Mouse (Mus musculus) kidney, embryonic 14.5 days (tissue): ENCODE results near the gene Pcsk1n. TPM values are rescaled to one million over a fixed set of nuclear protein-coding genes. Genes with fewer than 3 reads are reported as not detected.

Source experiments
- ATAC-seq: fragments of 200-750 bp; cut with Nextera tagmentation; 2 replicates; pipeline ENCODE4 v1.8.0; 2017; ENCODE audit warnings: moderate number of reproducible peaks, mild to moderate bottlenecking, moderate TSS enrichment, moderate library complexity; ENCODE audit not compliant: low FRiP score, low TSS enrichment
- H3K27ac ChIP-seq: fragments of 300-500 bp; sonication (generic); 2 replicates; pipeline ENCODE4 v1.5.1; 2014; ENCODE audit warnings: low read depth, mild to moderate bottlenecking, low read length, moderate library complexity, mixed read lengths
- H3K27me3 ChIP-seq: fragments of 300-500 bp; sonication (generic); 2 replicates; pipeline ENCODE4 v1.6.1; 2014; ENCODE audit warnings: mild to moderate bottlenecking, low read length; ENCODE audit not compliant: control insufficient read depth, insufficient read depth
- H3K36me3 ChIP-seq: fragments of 300-500 bp; sonication (generic); 2 replicates; pipeline ENCODE4 v1.6.1; 2014; ENCODE audit warnings: low read length, mixed read lengths; ENCODE audit not compliant: control insufficient read depth, insufficient read depth
- H3K4me1 ChIP-seq: fragments of 300-500 bp; sonication (generic); 2 replicates; pipeline ENCODE4 v1.6.1; 2014; ENCODE audit warnings: low read length, mixed read lengths; ENCODE audit not compliant: control insufficient read depth, insufficient read depth
- H3K4me2 ChIP-seq: fragments of 300-500 bp; sonication (generic); replicated peaks from 2 replicates; pipeline ENCODE4 v1.6.1; 2014; ENCODE audit warnings: low read depth, mild to moderate bottlenecking, low read length
- H3K4me3 ChIP-seq: fragments of 300-500 bp; sonication (generic); 2 replicates; pipeline ENCODE4 v1.5.1; 2014; ENCODE audit warnings: mild to moderate bottlenecking, low read length
- H3K9ac ChIP-seq: fragments of 300-500 bp; sonication (generic); 2 replicates; pipeline ENCODE4 v1.6.1; 2014; ENCODE audit warnings: low read depth, mild to moderate bottlenecking, low read length, moderate library complexity
- H3K9me3 ChIP-seq: fragments of 300-500 bp; sonication (generic); 2 replicates; pipeline ENCODE4 v1.6.1; 2016; ENCODE audit warnings: low read length; ENCODE audit not compliant: control insufficient read depth
- WGBS: fragments of 180-500 bp; shearing (Covaris S2); extraction: QIAGEN DNeasy Blood & Tissue Kit; methylation state at CpG from one replicate; pipeline ENCODE4 v1.1.7; 2014; 5-methylcytosine and 5-hydroxymethylcytosine counted together
- polyA plus RNA-seq: library from polyadenylated mRNA; unstranded; fragments of >200 nt; fragmentation: Nextera tagmentation; extraction: Ambion mirVana; gene quantifications from 2 replicates; pipeline ENCODE4 v1.2.1, GENCODE M21; 2014

Pcsk1n gene
- polyA plus RNA-seq, 1 experiment from 2014 or later = 0.09 TPM

DNA sequence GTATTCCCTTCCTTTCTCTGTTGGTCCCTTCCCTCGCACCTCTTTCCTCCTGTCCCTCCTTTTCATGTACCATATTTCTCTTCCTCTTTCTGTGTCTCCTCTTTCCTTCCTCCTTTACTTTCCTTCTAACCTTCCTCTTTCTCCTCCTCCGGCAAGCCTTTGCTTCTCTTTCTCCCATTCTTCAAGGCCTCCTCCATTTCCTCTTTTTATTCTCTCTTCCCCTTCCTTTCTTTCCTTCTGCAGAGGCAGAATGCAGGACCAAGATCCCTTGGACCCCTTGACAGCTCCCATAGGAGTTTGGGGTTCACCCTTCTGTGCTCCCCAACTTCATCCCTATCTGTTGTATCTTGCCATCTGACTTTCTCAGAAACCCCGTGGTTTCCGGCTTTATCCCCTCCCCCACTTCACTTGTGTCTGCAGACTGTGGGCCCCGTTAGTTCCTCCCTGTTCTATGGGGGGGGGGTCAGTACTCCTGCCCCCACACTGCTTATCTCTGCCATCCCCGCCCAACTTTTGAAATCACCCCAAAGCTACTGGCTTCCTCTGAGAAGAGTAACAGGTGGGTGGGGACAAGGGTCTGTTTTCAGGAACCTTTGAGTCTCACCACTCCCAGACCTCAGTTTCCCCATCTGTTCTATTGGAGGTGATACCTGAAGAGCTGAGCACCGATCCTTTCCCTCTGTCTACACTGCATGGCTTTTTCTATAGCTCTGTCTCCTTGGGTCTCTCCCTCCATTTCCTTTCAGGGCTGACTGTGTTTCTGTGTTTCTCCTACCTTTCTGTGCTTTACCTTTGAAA, 44.4 kb downstream of the Pcsk1n start:
- H3K9me3 ChIP-seq = no peaks in the 10 kb centered on the region
- no peak for ATAC-seq
- 72% methylated on average over 7 of the region's 7 CpGs for WGBS
- no peak overlapping the region for H3K4me2 ChIP-seq
- no peak overlapping the region for H3K27ac ChIP-seq
- no peak overlapping the region for H3K4me3 ChIP-seq
- H3K4me1 ChIP-seq = no peaks in the 10 kb centered on the region
- no peaks in the 10 kb centered on the region for H3K27me3 ChIP-seq
- no peaks in the 10 kb centered on the region for H3K36me3 ChIP-seq
- H3K9ac ChIP-seq = no peak overlapping the region

DNA sequence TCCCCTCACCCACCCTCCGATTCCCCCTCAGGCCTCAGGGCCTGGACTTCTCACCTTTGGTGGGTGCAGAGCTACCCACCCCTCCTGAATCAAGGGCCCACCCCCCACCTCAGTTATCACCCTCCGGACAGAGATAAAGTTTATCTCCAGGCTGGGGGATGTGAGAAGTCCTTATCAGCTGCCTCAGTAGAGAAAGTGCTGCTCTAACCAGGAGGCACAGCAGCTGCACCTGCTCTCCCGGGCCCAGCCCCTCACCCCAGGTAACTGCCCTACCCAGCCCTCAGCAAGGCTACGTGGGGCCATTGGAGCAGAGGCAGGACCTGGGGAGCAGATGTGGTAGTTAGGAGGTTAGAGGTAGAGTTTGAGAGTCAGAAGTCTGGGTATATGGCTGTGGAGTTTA, 46.5 kb downstream of the Pcsk1n start:
- no peak overlapping the region for H3K4me2 ChIP-seq
- no peaks in the 10 kb centered on the region for H3K36me3 ChIP-seq
- H3K9me3 ChIP-seq = no peaks in the 10 kb centered on the region
- H3K4me1 ChIP-seq = no peaks in the 10 kb centered on the region
- H3K4me3 ChIP-seq = no peak overlapping the region
- no peak overlapping the region for H3K27ac ChIP-seq
- no peaks in the 10 kb centered on the region for H3K27me3 ChIP-seq
- 75% methylated on average over 4 of the region's 4 CpGs for WGBS
- no peak for ATAC-seq
- no peak overlapping the region for H3K9ac ChIP-seq

- Histone ChIP-seq H3K9me3 (no peaks in the 10 kb centered on the region), H3K27me3 (no peaks in the 10 kb centered on the region), H3K4me1 (no peaks in the 10 kb centered on the region), H3K36me3 (no peaks in the 10 kb centered on the region), H3K4me2 (no peak overlapping the region), H3K9ac (no peak overlapping the region), H3K27ac (no peak overlapping the region), H3K4me3 (no peak overlapping the region)
- 78% methylated on average over 8 of the region's 9 CpGs for whole genome bisulfite sequencing
- no peak for ATAC-seq
Measured at GRCm38 (mm10) chrX:7967596-7968201, 48.1 kb downstream of the Pcsk1n start.

DNA sequence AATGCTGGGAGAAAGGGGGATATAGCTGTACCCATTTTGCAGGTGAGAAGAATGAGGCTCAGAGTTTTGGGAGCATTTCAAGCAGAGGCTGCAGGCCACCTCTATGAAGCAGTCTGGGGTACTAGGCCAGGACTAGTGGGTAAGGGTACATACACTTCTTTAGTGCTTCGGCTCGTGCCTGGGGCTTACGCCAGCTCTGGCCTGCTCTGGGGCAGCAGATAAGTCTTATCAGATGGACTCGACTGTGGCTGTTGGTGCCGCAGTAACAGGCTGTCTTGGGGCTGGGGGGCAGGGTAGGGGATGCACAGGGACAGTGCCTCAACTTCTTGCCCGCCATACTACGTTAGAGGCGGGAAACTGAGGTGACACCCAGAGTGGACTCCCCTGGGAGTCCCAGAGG, 48.6 kb downstream of the Pcsk1n start:
- no peak overlapping the region for H3K4me3 ChIP-seq
- no peak overlapping the region for H3K9ac ChIP-seq
- H3K27ac ChIP-seq = no peak overlapping the region
- H3K27me3 ChIP-seq = no peaks in the 10 kb centered on the region
- ATAC-seq = no peak
- no peaks in the 10 kb centered on the region for H3K36me3 ChIP-seq
- WGBS = 83% methylated on average over 8 of the region's 8 CpGs
- H3K4me2 ChIP-seq = no peak overlapping the region
- H3K4me1 ChIP-seq = no peaks in the 10 kb centered on the region
- H3K9me3 ChIP-seq = no peaks in the 10 kb centered on the region

DNA sequence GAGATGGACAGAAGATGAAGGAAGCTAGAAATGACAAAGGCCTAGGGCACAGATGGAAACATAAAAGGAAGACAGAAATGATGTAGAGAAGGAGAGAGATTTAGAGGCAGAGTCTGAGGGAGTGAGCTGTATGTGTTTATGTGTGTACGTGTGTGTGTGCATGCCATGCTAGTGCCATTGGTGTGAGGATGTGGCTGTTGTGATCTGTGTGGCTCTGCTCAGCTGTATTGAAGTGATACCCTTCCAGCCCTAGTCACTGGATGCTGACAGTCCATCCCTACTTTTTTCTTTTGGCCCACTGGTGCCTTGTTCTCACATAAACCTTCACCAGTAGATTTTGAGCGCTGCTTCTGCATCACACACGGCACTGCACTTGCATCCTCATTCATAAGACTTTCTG, 49.3 kb downstream of the Pcsk1n start:
- 89% methylated on average over 3 of the region's 3 CpGs for WGBS
- H3K9ac ChIP-seq = no peak overlapping the region
- ATAC-seq = no peak
- no peak overlapping the region for H3K4me2 ChIP-seq
- H3K9me3 ChIP-seq = no peaks in the 10 kb centered on the region
- no peak overlapping the region for H3K4me3 ChIP-seq
- H3K36me3 ChIP-seq = no peaks in the 10 kb centered on the region
- no peak overlapping the region for H3K27ac ChIP-seq
- H3K4me1 ChIP-seq = no peaks in the 10 kb centered on the region
- H3K27me3 ChIP-seq = no peaks in the 10 kb centered on the region

- H3K4me3 ChIP-seq = no peak overlapping the region
- no peak overlapping the region for H3K27ac ChIP-seq
- H3K36me3 ChIP-seq = no peaks in the 10 kb centered on the region
- WGBS = 77% methylated on average over 4 of the region's 4 CpGs
- no peak overlapping the region for H3K4me2 ChIP-seq
- H3K27me3 ChIP-seq = no peaks in the 10 kb centered on the region
- H3K9ac ChIP-seq = no peak overlapping the region
- no peaks in the 10 kb centered on the region for H3K9me3 ChIP-seq
- no peak for ATAC-seq
- no peaks in the 10 kb centered on the region for H3K4me1 ChIP-seq
Measured at GRCm38 (mm10) chrX:7971292-7971691, 51.7 kb downstream of the Pcsk1n start.

Other genes starting within 250 kb of the Pcsk1n start
- gene Plp2, start 248.4 kb upstream of the Pcsk1n start, polyA plus RNA-seq = 188 and 190 TPM in 2 replicates
- gene Magix, start 238.6 kb upstream of the Pcsk1n start, polyA plus RNA-seq = 0.28 and 0.29 TPM in 2 replicates
- gene Gpkow, start 222.7 kb upstream of the Pcsk1n start, polyA plus RNA-seq = 21.3 and 47.4 TPM in 2 replicates
- gene Wdr45, start 205.5 kb upstream of the Pcsk1n start, polyA plus RNA-seq = 26.0 and 34.0 TPM in 2 replicates
- gene Gm45208, start 197.6 kb upstream of the Pcsk1n start, polyA plus RNA-seq = 0.23 TPM in 1 of 2 replicates, not detected in the other
- 74.5 and 80.1 TPM in 2 replicates for gene Praf2, start 191.4 kb upstream of the Pcsk1n start, polyA plus RNA-seq
- 15.6 and 21.5 TPM in 2 replicates for gene Ccdc120, start 168.9 kb upstream of the Pcsk1n start, polyA plus RNA-seq
- gene Tfe3, start 157.3 kb upstream of the Pcsk1n start, polyA plus RNA-seq = 19.7 and 25.6 TPM in 2 replicates
- 34.5 and 35.8 TPM in 2 replicates for gene Gripap1, start 130.1 kb upstream of the Pcsk1n start, polyA plus RNA-seq
- 1.7 and 2.6 TPM in 2 replicates for gene Kcnd1, start 97.5 kb upstream of the Pcsk1n start, polyA plus RNA-seq
- 29.6 and 29.8 TPM in 2 replicates for gene Otud5, start 78.5 kb upstream of the Pcsk1n start, polyA plus RNA-seq
- gene Pim2, start 41.6 kb upstream of the Pcsk1n start, polyA plus RNA-seq = 6.7 and 8.1 TPM in 2 replicates
- 12.6 and 14.1 TPM in 2 replicates for gene Slc35a2, start 35.8 kb upstream of the Pcsk1n start, polyA plus RNA-seq
- gene Pqbp1, start 20.6 kb upstream of the Pcsk1n start, polyA plus RNA-seq = 102 and 113 TPM in 2 replicates
- 173 and 218 TPM in 2 replicates for gene Timm17b, start 20.5 kb upstream of the Pcsk1n start, polyA plus RNA-seq
- not detected in 2 replicates for gene Gm10491, start 12.0 kb upstream of the Pcsk1n start, polyA plus RNA-seq
- gene Gm10490, start 10.3 kb upstream of the Pcsk1n start, polyA plus RNA-seq = not detected in 2 replicates
- gene Eras, start 8.8 kb downstream of the Pcsk1n start, polyA plus RNA-seq = not detected in 2 replicates
- 28.7 and 51.3 TPM in 2 replicates for gene Hdac6, start 28.1 kb downstream of the Pcsk1n start, polyA plus RNA-seq
- 0.49 and 0.53 TPM in 2 replicates for gene Gata1, start 58.2 kb downstream of the Pcsk1n start, polyA plus RNA-seq
- not detected in 2 replicates for gene Glod5, start 98.7 kb downstream of the Pcsk1n start, polyA plus RNA-seq
- gene Suv39h1, start 154.9 kb downstream of the Pcsk1n start, polyA plus RNA-seq = 52.0 and 79.3 TPM in 2 replicates
- gene Was, start 170.7 kb downstream of the Pcsk1n start, polyA plus RNA-seq = 0.27 and 0.51 TPM in 2 replicates
- gene Wdr13, start 213.1 kb downstream of the Pcsk1n start, polyA plus RNA-seq = 19.3 and 21.3 TPM in 2 replicates
- 606 and 668 TPM in 2 replicates for gene Rbm3, start 226.1 kb downstream of the Pcsk1n start, polyA plus RNA-seq